Mouse (Mus musculus) hematopoietic stem cell, adult 5-6 weeks (primary cell): ENCODE measurements around the gene Ankrd65. TPM values are rescaled to one million over a fixed set of nuclear protein-coding genes. Genes with fewer than 3 reads are reported as not detected.
A peak's percentile ranks its signal among the peaks of the same experiment; 100 is the strongest.
"Not testable (repeated sequence)": the region's sequence is repeated elsewhere in the genome, so short reads cannot be mapped to it uniquely, and the experiment has no call there.

Experiments
- ATAC-seq, 2 experiments: fragments of 125-278 bp in 1 of 2; replicated peaks in 1 of 2; 2 replicates each; pipeline ENCODE4 v1.8.0; 2016 to 2017; ENCODE audit warnings: inconsistent platforms in 2 of 2, mild to moderate bottlenecking in 2 of 2, moderate number of reproducible peaks in 2 of 2, low read depth in 1 of 2, moderate TSS enrichment in 1 of 2; ENCODE audit not compliant: low FRiP score in 2 of 2, poor library complexity in 2 of 2, severe bottlenecking in 2 of 2, insufficient read depth in 1 of 2, low TSS enrichment in 1 of 2
- total RNA-seq: library from RNA; stranded (forward); fragments of 172-1452, 232-1000 nt; gene quantifications from 2 replicates; pipeline ENCODE4 v1.2.3, GENCODE M21; 2017

Gene Ankrd65
- not detected in 2 replicates for total RNA-seq

DNA sequence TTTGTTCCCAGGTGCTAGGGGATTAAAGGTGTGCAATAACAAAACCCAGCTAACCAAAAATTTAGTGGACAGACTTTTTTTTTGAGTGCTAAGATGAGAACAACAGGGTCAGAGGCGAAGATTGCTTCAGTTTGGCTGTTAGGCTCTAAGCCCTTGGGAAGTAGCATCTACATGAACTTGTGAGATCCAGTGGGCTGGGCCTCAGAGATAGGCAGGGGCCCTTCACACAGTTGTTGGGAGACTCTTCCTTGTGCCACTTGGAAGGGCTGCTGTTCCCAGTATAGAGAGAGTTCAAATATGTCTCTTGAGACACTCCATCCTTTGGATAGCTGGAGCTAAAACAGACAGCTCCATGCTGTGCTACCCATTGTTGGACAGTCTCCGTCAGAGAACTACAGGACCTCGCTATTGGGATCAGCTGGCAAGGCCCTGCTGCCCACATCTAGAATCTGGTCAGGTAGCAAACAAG, at the start of gene Ankrd65:
TSS of gene Ankrd65 (plus strand) at position 419 of the 469 bp plus-strand sequence.
- no peak for ATAC-seq

DNA sequence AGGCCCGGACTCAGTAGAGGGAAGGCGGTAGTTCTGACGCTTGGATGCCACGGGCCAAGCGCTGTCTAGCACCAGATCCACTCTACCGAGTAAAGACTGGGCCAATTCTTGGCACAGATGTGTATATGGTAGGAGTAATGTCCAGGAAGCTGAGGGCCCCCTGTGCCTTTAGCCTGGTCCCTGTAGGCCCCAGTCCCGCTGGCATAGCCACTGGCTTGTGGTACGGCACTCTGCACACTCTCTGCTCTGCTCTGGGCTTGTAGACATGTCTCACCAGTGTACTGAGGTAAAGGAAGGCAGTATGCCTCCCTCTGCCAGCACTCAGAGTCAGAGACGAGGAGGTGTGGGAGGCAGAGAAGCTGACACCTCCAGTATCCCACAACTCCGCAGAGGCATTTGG, 49.6 kb upstream of the Ankrd65 start:
- ATAC-seq: not testable (repeated sequence)

DNA sequence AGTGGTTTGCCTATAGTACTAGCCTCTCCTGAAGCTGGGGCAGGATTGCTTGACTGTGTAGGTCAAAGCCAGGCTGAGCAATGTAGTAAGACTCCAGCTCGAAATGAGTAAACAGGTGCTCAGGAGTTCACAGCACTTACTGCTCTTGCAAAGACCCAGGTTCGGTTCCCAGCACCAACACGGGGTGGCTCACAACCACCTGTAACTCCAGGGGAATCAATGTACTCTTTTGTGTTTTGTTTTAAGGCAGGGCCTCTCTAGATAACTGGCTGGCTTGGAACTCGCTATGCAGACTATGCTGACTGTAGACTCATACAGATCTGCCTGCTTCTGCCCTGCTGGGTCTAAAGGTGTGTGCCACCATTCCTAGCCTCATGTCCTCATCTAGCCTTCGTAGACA, 47.6 kb upstream of the Ankrd65 start:
- no peak for ATAC-seq

DNA sequence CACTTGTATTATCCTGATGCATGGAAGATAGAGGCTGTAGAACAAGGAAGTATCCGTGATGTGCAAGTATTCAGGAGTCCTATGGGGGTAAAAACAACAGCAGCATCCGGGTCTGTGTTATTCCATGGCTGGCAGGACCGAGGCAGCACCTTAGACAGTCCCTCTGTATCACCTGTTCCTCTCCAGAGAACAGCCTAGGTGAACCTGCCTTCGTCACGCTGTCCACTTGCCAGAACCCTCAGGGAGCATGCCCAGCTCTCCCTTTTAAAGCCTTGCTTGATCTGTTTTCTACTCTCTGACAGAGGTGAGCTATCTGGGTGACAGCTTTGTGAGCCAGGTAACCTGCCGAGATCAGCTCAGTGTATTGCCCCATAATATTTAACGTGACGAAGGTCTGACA, 45.8 kb upstream of the Ankrd65 start:
- ATAC-seq: no peak

GRCm38 (mm10) chr4:155745136-155745535, 45.1 kb upstream of the Ankrd65 start:
- ATAC-seq: no peak

- no peak for ATAC-seq
These were observed 44.1 kb upstream of the Ankrd65 start for GRCm38 (mm10) chr4:155746036-155746548.

DNA sequence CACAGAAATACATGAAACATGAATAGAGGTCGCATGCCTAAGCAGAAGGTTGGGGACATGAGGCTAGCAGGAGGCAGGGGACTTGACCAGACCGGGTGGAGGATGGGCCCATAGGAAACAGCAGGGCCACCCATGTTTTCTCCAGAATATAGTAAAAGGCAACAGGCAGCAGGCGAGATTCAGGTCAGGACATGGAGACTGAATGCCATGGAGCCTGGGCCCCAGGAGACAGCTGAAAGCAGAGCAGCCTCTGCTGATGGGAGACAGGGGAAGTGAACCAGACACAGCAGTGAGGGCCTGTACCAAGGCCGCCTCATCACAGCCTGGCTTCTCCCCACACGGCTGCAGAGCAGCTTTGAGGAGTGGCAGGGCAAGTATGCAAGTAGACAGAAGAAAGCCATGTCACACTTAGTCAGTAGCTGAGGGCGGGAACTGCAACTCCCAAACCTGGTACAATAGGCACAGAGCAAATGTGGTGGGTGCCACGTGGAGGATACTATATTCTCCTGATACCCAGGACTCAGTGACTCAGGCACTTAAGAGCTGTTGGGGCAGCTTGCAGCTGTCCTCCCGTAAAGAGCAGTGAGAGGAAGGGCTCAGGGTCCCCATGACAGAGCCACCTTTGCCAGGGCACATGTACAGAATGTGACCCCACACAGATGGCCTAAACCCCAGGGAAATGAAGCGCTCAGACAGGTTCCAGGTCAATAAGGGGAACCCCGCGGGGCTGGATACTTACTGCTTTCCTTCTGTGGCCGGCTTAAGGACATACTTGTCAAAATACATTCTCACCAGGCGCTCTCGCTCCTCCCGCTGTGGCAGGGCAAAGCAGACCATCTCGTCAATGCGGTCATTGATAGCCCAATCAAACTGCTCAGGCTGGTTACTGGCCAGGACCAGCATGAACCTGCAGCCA, 43.4 kb upstream of the Ankrd65 start:
- no peak for ATAC-seq

GRCm38 (mm10) chr4:155757011-155757410, 33.2 kb upstream of the Ankrd65 start:
- ATAC-seq: no peak

- ATAC-seq: peak; percentile 37 to 50; a peak in 1 of 4 replicates
These were observed 30.2 kb upstream of the Ankrd65 start for GRCm38 (mm10) chr4:155759862-155760612.

- ATAC-seq: peak; percentile 95 to 97
These were observed 29.5 kb upstream of the Ankrd65 start, which contains the start of gene Atad3a for GRCm38 (mm10) chr4:155760613-155761355. Gene Atad3a, minus strand, starts transcription at chr4:155761093.

GRCm38 (mm10) chr4:155761356-155762099, 28.7 kb upstream of the Ankrd65 start:
- ATAC-seq: 0 out of 4 replicates have a peak, but pooled peaks of 1 of the 2 experiments have one; percentile 8

DNA sequence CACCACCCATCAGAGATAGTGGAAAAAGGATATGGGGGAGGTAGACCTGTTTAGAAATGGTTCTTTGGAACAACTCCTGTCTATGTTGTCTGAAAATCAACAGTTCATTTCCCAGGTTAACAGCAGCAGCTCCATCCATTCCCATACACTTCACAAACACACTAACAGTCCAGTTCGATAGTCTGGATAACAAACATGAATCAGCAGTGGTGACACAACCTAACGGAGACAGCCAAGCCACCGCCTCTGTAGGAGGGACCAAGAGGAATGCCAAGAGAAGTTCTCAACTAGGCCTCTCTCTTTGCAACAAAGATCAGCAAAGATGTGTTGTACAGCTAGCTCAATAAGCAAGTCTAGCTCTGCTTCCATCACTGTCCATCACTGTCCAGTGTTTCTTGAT, 27.9 kb upstream of the Ankrd65 start:
- ATAC-seq: no peak

GRCm38 (mm10) chr4:155769496-155769879, 20.8 kb upstream of the Ankrd65 start:
- ATAC-seq: no peak

GRCm38 (mm10) chr4:155769880-155770512, 20.2 kb upstream of the Ankrd65 start:
- peak; percentile 78 for ATAC-seq

GRCm38 (mm10) chr4:155770626-155771025, 19.6 kb upstream of the Ankrd65 start:
- no peak for ATAC-seq

- ATAC-seq: no peak
These were observed 18.5 kb upstream of the Ankrd65 start for GRCm38 (mm10) chr4:155771706-155772105.
